Mouse (Mus musculus) CH12.LX (cell line): ENCODE data around the gene Apoa2. TPM values are rescaled to one million over a fixed set of nuclear protein-coding genes. Genes with fewer than 3 reads are reported as not detected.

Experiments used
- DNase-seq: peaks from one replicate; pipeline ENCODE4 v3.0.0-alpha.2; 2013; ENCODE audit errors: extremely low read depth
- H3K27ac ChIP-seq: 2 replicates; pipeline ENCODE4 v1.5.1; 2012; ENCODE audit warnings: low read depth, mild to moderate bottlenecking, control low read depth, moderate library complexity; ENCODE audit not compliant: insufficient read depth
- H3K27me3 ChIP-seq: replicated peaks from 2 replicates; pipeline ENCODE3; 2012; ENCODE audit warnings: inconsistent platforms
- H3K36me3 ChIP-seq, 2 experiments: replicated peaks in 1 of 2; 2 replicates each; pipeline versions ENCODE3 to v1.6.1; 2012; ENCODE audit warnings: inconsistent platforms in 1 of 2, low read length in 1 of 2, mild to moderate bottlenecking in 1 of 2, mixed read lengths in 1 of 2, moderate library complexity in 1 of 2; ENCODE audit not compliant: control insufficient read depth in 1 of 2, insufficient read depth in 1 of 2
- H3K4me1 ChIP-seq, 2 experiments: 2 replicates each; pipeline ENCODE4 v1.6.1; 2012; ENCODE audit warnings: inconsistent platforms in 1 of 2, moderate library complexity in 1 of 2; ENCODE audit not compliant: insufficient read depth in 2 of 2, control insufficient read depth in 1 of 2
- H3K4me2 ChIP-seq: 2 replicates; pipeline ENCODE4 v1.6.1; 2012; ENCODE audit warnings: low read depth, mild to moderate bottlenecking, control low read depth; ENCODE audit not compliant: poor library complexity, insufficient read depth, severe bottlenecking
- H3K4me3 ChIP-seq, 3 experiments: fragments of 150-350 bp in 1 of 3; sonication (generic) in 1 of 3; replicated peaks in 1 of 3; 2 replicates each; pipeline versions ENCODE3 to v1.5.1; 2011 to 2012; ENCODE audit warnings: low read depth in 2 of 3, low read length in 2 of 3, mild to moderate bottlenecking in 2 of 3, moderate library complexity in 2 of 3, control low read depth in 1 of 3, improper control_type of control experiment in 1 of 3, inconsistent platforms in 1 of 3, mixed read lengths in 1 of 3; ENCODE audit not compliant: poor library complexity in 1 of 3
- H3K79me2 ChIP-seq: replicated peaks from 2 replicates; pipeline ENCODE4 v1.6.1; 2012; ENCODE audit warnings: mild to moderate bottlenecking, moderate library complexity; ENCODE audit not compliant: control insufficient read depth, poor library complexity, insufficient read depth, severe bottlenecking; ENCODE audit errors: extremely low read depth
- H3K9ac ChIP-seq: 2 replicates; pipeline ENCODE4 v1.6.1; 2012; ENCODE audit warnings: low read depth, mild to moderate bottlenecking, control low read depth, moderate library complexity; ENCODE audit not compliant: insufficient read depth
- H3K9me3 ChIP-seq: replicated peaks from 2 replicates; pipeline ENCODE3; 2012; ENCODE audit warnings: low read length, inconsistent platforms, mixed read lengths
- BHLHE40 ChIP-seq: IDR thresholded peaks from 2 replicates; pipeline ENCODE4 v1.6.1; 2011; ENCODE audit warnings: mild to moderate bottlenecking, low read depth, low read length, improper control_type of control experiment
- CTCF ChIP-seq, 2 experiments: IDR thresholded peaks in 1 of 2; conservative IDR thresholded peaks in 1 of 2; 2 replicates each; pipeline ENCODE4 v1.5.1; 2011 to 2012; ENCODE audit warnings: low read depth in 2 of 2, low read length in 2 of 2, improper control_type of control experiment in 1 of 2, inconsistent platforms in 1 of 2, mild to moderate bottlenecking in 1 of 2, moderate library complexity in 1 of 2
- EP300 ChIP-seq: IDR thresholded peaks from 2 replicates; pipeline ENCODE4 v1.6.1; 2011; ENCODE audit warnings: low read length, improper control_type of control experiment
- ETS1 ChIP-seq: conservative IDR thresholded peaks from 2 replicates; pipeline ENCODE4 v1.6.1; 2012; ENCODE audit warnings: low read depth, mild to moderate bottlenecking, inconsistent platforms, low read length, improper control_type of control experiment, moderate library complexity
- HCFC1 ChIP-seq: IDR thresholded peaks from 2 replicates; pipeline ENCODE4 v1.6.1; 2012; ENCODE audit warnings: low read depth, mild to moderate bottlenecking, inconsistent platforms, low read length, improper control_type of control experiment
- IRF4 ChIP-seq: IDR thresholded peaks from 2 replicates; pipeline ENCODE4 v1.6.1; 2014; ENCODE audit warnings: low read depth, mild to moderate bottlenecking, inconsistent platforms, low read length, improper control_type of control experiment
- KAT2A ChIP-seq: IDR thresholded peaks from 2 replicates; pipeline ENCODE4 v1.6.1; 2012; ENCODE audit warnings: low read length, improper control_type of control experiment, inconsistent platforms; ENCODE audit not compliant: insufficient replicate concordance
- MAFK ChIP-seq: IDR thresholded peaks from 2 replicates; pipeline ENCODE4 v1.6.1; 2011; ENCODE audit warnings: low read length, improper control_type of control experiment; ENCODE audit not compliant: insufficient replicate concordance
- MAZ ChIP-seq: IDR thresholded peaks from 2 replicates; pipeline ENCODE4 v1.6.1; 2012; ENCODE audit warnings: low read depth, mild to moderate bottlenecking, inconsistent platforms, low read length, improper control_type of control experiment, moderate library complexity
- MEF2A ChIP-seq: IDR thresholded peaks from 2 replicates; pipeline ENCODE4 v1.6.1; 2014; ENCODE audit warnings: low read depth, mild to moderate bottlenecking, inconsistent platforms, low read length, improper control_type of control experiment, borderline replicate concordance
- MXI1 ChIP-seq: IDR thresholded peaks from 2 replicates; pipeline ENCODE4 v1.6.1; 2011; ENCODE audit warnings: mild to moderate bottlenecking, low read depth, low read length, improper control_type of control experiment
- MYC ChIP-seq: IDR thresholded peaks from 2 replicates; pipeline ENCODE4 v1.6.1; 2011; ENCODE audit warnings: low read depth, mild to moderate bottlenecking, improper control_type of control experiment, low read length
- NELFE ChIP-seq: IDR thresholded peaks from 2 replicates; pipeline ENCODE4 v1.6.1; 2011; ENCODE audit warnings: low read depth, low read length, improper control_type of control experiment
- POLR2A ChIP-seq: IDR thresholded peaks from 2 replicates; pipeline ENCODE4 v1.6.1; 2011; ENCODE audit warnings: low read depth, mild to moderate bottlenecking, improper control_type of control experiment, low read length
- POLR2AphosphoS2 ChIP-seq: IDR thresholded peaks from 2 replicates; pipeline ENCODE4 v1.6.1; 2011; ENCODE audit warnings: low read depth, low read length, improper control_type of control experiment
- SIN3A ChIP-seq: IDR thresholded peaks from 2 replicates; pipeline ENCODE4 v1.6.1; 2012; ENCODE audit warnings: low read length, improper control_type of control experiment, inconsistent platforms
- USF2 ChIP-seq: conservative IDR thresholded peaks from 2 replicates; pipeline ENCODE4 v1.6.1; 2011; ENCODE audit warnings: low read depth, low read length, improper control_type of control experiment
- ZMIZ1 ChIP-seq: IDR thresholded peaks from 2 replicates; pipeline ENCODE4 v1.6.1; 2012; ENCODE audit warnings: low read depth, mild to moderate bottlenecking, inconsistent platforms, low read length, improper control_type of control experiment
- ZNF384 ChIP-seq: IDR thresholded peaks from 2 replicates; pipeline ENCODE4 v1.6.1; 2012; ENCODE audit warnings: low read depth, low read length, improper control_type of control experiment, inconsistent platforms
- dilution Hi-C: fragments of 300-500 bp; cut with MboI; formaldehyde crosslinking; loops from 2 replicates; pipeline ENCODE4 v1.14.3; 2020; ENCODE audit warnings: low sequenced_read_pairs; ENCODE audit not compliant: extremely low pct_unique_long_range_greater_than_20kb, extremely low pct_ligation_motif_present
- in situ Hi-C: fragments of 300-500 bp; cut with MboI; formaldehyde crosslinking; loops from 3 replicates; pipeline ENCODE4 v1.14.3; 2019; ENCODE audit warnings: low sequenced_read_pairs, low pct_ligation_motif_present, low pct_unique_long_range_greater_than_20kb, mixed read lengths
- polyA plus RNA-seq: library from polyadenylated mRNA; unstranded; fragments of >175 nt; gene quantifications from 2 replicates; pipeline ENCODE4 v1.2.1, GENCODE M21; 2012; ENCODE audit warnings: low read depth; ENCODE audit not compliant: insufficient read length
- total RNA-seq, 2 experiments: library from RNA; depleted of rRNA; stranded (reverse); fragments of 300-350 nt in 1 of 2; fragments of >200 nt in 1 of 2; gene quantifications; 2 replicates each; pipeline ENCODE4 v1.2.3; 2012 to 2014

The Apoa2 gene
- total and polyA plus RNA-seq, 3 experiments = 3.0 to 5.3 (median 3.1) TPM

GRCm38 (mm10) chr1:171229750-171230149 is 4.9 kb downstream of the Apoa2 start:
- Histone ChIP-seq H3K36me3 (peaks cover 10 to 21% of the 10 kb centered on the region in 2 experiments), H3K79me2 (no peaks in the 10 kb centered on the region), H3K4me3 (no peak overlapping the region), H3K27me3 (no peaks in the 10 kb centered on the region), H3K4me2 (no peak overlapping the region), H3K9ac (no peak overlapping the region), H3K27ac (no peak overlapping the region), H3K9me3 (no peaks in the 10 kb centered on the region), H3K4me1 (peaks cover 11 to 68% of the 10 kb centered on the region in 2 experiments)
- in situ Hi-C loops (loop anchor here (10.0 kb wide), 1 partner anchor 335 kb away; no protein-coding TSS in a partner anchor), dilution Hi-C loops (no loop called here)
- TF ChIP-seq USF2 (no peak), KAT2A (no peak), ZMIZ1 (no peak), ETS1 (no peak), POLR2A (no peak), CTCF (conservative IDR thresholded peaks at IDR 0.05 in 1 of 2, IDR thresholded peaks at IDR 0.05 in 1 of 2; ENCODE audit: low read depth in 2 of 2, low read length in 2 of 2) (no peak), MAZ (no peak), BHLHE40 (no peak), MXI1 (no peak), HCFC1 (no peak)
- no peak for DNase-seq

- H3K36me3 ChIP-seq = peaks cover 14 to 26% of the 10 kb centered on the region in 2 experiments
- no peak overlapping the region for H3K27ac ChIP-seq
- DNase-seq = no peak
- in situ Hi-C loops (no loop called here), dilution Hi-C loops (no loop called here)
- no peaks in the 10 kb centered on the region for H3K27me3 ChIP-seq
- H3K4me3 ChIP-seq = no peak overlapping the region
- no peaks in the 10 kb centered on the region for H3K79me2 ChIP-seq
- no peak overlapping the region for H3K4me2 ChIP-seq
- H3K9ac ChIP-seq = no peak overlapping the region
- H3K4me1 ChIP-seq = peaks cover 11 to 73% of the 10 kb centered on the region in 2 experiments
- H3K9me3 ChIP-seq = no peaks in the 10 kb centered on the region
- TF ChIP-seq HCFC1 = no peak
- TF ChIP-seq SIN3A = no peak
- TF ChIP-seq MYC = no peak
- TF ChIP-seq KAT2A = no peak
- TF ChIP-seq ZNF384 = no peak
- no peak for TF ChIP-seq MXI1
- TF ChIP-seq NELFE = no peak
- no peak for TF ChIP-seq MEF2A
These were observed 5.4 kb downstream of the Apoa2 start for GRCm38 (mm10) chr1:171230215-171230614.

- DNase-seq = peak; percentile 61
- dilution Hi-C loops = no loop called here
These were observed 7.0 kb downstream of the Apoa2 start for GRCm38 (mm10) chr1:171231844-171232243.

More at GRCm38 (mm10) chr1:171231844-171232243, 7.0 kb downstream of the Apoa2 start:
- TF ChIP-seq IRF4 = no peak
- TF ChIP-seq BHLHE40 = peak; percentile 76
- TF ChIP-seq MAFK = peak; percentile 56; the same call in 1 of the 2 replicates
- TF ChIP-seq ZNF384 = peak; percentile 96
- TF ChIP-seq MEF2A = peak; percentile 32; the same call in 1 of the 2 replicates
- TF ChIP-seq POLR2AphosphoS2 = no peak
- TF ChIP-seq EP300 = peak; percentile 53
- peak; percentile 57 for TF ChIP-seq ETS1
- TF ChIP-seq, all 38 proteins: peak for 6
- Histone ChIP-seq H3K9ac (no peak overlapping the region), H3K4me3 (peak overlapping the region in 1 of 3 experiments; percentile 15), H3K9me3 (no peaks in the 10 kb centered on the region), H3K27me3 (no peaks in the 10 kb centered on the region), H3K79me2 (no peaks in the 10 kb centered on the region), H3K4me2 (peak overlapping the region; percentile 7), H3K4me1 (peaks cover 11 to 63% of the 10 kb centered on the region in 2 experiments), H3K27ac (peak overlapping the region; percentile 29; the same call in 1 of the 2 replicates), H3K36me3 (peaks cover 28 to 41% of the 10 kb centered on the region in 2 experiments)
- in situ Hi-C loops = no loop called here
